Mouse (Mus musculus) ZHBTc4 (cell line): ENCODE data around the gene Gbx2.

Source experiments
- DNase-seq: peaks from one replicate; pipeline ENCODE4 v3.0.0-alpha.2; 2011; ENCODE audit warnings: low read depth, low spot score

Gene Gbx2

DNA sequence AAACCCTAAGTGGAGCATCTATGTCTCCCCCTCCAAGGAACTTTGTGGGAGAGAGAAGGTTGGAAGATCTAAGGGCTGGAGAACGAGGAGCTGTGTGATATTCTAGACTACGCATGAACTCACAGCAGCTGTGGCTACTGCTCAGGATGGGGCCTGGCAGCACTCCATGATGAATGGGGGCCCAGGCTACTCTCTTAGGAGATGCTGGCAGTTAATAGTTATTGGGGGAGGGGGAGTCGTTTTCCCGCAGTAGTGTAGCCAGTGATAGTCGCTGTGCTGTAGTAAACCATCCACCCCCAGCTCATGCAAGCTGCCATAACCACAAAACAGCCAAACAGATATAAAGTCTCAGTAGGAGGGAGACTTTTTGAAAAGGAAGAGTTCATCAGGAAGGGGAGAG is 18.6 kb downstream of the Gbx2 start:
- no peak for DNase-seq

DNA sequence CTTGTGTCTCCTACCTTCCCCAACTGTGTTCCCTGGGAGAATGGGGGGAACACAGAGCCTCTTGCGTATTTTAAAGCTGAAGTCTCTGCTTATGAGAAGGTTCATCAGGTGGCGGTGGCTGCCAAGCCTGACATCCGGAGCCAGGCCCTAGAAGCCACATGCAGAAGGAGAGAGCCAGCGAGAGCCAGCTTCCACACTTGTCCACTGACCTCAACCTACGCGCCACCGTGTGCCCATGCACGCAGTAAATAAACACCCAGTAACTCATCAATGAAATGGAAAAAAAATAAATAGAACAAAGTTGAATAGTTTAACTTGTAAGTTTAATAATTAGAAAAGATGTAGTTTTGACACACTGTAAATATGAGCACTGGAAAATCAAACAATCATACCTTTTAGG is 21.2 kb downstream of the Gbx2 start:
- DNase-seq: no peak

DNA sequence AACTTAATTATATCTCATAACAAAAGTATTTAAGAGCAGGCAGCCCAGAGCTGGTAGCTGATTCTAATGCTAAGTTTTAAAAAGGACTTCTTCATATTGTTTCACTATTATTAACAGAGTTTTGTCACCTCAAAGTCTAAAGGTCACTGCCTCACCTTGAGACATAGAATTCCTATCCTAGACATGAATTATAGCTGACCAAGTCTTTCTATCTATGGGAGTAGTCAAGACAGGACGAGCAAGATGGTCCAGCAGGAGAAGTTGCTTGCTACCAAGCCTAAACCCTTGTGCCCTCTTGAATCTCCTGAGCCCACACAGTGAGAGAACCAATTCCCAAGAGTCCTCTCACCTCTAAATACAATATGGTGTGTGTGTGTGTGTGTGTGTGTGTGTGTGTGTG is 28.3 kb downstream of the Gbx2 start:
- DNase-seq: no peak

DNA sequence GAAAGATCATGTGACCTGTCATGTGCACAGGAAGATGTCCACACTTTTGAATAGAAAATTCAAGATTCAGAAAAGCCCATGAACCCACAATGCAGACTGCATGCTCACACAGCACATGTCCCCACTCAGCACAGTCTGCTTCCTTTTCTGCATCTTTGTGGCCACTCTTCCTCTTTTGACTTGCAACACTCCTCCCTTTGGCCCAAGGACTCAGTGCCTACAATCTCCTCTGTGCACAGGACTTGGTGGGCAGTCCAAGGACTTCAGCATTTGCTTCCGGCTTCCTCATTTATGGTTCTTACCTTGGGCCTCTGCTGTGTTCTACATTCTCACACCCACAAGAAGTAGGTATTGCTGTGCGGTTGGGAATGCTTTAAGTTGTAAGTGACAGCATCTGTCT is 28.7 kb downstream of the Gbx2 start:
- DNase-seq: no peak

DNA sequence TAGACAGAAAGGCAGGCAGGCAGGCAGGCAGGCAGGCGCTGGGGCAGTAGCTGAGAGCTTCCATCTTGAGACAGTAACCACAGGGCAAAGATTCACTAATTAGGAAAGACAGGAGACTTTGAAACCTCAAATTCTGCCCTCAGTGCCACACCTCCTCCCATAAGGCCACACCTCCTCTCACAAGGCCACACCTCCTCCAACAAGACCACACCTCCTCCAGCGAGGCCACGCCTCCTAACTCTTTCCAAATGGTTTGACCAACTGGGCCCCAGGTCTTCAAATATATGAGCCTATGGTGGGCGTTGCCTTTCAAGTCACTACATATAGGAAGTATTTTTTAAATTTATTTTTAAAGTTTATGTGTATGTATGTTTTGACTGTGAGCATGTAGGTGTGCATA is 29.6 kb downstream of the Gbx2 start:
- peak; percentile 78 for DNase-seq

DNA sequence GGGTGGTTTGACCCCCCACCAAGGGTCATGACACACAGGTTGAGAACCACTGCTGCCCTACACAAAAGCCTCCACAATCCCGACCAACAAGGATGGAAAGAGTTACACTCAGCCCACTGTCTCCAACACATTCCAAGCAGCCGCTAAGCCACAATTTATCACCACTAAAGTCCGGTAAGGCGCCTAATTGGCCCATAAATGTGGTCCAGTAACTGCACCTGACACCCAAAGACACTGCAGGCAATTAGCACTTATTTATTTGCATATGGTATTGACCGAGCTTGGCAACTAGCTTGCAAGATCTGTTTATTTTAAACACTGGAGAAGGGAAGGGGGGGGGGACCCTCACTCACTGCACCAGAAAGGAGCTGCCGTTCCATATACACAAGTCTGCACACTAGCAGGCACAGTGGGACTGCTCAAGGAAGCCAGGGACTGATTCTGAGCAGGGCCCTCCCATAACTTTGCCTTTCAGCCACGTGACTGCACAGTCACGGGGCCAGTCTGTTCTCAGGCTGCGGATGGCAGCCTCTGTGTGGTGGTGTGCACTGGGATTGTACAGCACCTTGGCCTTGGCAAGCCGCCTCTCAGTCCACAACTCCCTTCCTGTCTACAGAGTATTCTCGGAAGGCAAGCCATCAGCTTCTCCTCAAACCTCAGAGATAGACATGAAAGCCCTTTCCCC is 31.1 kb downstream of the Gbx2 start:
- DNase-seq: peak; percentile 81

DNA sequence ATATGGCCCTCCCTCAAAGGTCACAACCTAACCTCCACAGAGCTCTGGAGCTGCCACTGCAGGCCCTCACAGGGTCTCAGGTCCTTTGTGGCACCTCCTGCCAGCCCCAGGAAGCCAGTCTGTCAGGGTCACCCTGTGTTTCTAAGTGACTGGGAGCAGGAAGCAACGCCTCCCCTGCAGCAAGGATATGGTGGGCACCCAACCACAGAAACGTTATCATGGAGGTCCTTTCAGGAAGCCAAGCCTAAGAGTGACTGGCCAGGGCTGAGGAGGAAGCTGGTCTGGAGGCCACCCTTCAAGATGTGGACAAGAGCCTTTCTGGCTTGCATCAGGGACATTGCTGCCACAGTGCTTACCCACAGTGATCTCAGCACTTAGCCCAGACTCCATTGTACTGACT is 31.9 kb downstream of the Gbx2 start:
- DNase-seq: no peak

DNA sequence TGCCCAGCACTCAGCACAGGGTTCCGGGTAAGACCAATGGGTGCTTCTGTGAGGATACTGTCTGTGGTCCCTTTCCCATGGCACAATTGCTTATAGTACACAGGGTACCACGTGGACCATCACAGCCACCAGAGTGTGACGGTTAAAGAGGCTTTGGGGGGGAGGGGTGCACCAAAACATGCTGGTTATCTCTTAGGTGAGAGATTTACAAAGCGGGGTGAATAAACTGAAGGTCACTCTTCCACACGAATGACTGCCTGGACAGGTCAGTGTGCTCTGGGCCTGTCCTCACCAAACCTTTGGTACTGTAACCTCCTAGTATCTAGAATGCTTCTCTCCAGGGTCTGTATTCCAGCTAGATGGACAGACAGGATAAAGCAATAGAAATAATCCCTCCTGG is 35.2 kb downstream of the Gbx2 start:
- no peak for DNase-seq

DNA sequence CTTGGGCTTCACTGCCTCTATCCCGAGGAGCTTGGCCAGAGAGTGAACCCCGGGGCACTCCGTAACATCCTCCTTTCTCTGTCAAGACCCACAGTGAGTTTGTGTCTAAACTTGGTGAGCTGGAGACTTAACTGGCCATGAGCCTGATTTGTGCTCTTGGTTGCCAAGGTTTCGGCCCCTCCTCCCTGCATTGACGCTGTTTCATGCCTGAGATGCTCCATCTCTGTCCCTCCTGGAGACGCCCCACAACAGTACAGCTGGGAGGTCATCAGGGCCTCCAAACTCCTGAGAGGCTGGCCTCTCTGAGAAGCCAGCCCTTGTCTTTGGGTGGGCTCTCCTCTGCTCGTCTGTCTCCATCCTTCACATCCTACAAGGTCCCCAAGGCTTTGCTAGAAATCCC is 38.7 kb downstream of the Gbx2 start:
- DNase-seq: no peak

DNA sequence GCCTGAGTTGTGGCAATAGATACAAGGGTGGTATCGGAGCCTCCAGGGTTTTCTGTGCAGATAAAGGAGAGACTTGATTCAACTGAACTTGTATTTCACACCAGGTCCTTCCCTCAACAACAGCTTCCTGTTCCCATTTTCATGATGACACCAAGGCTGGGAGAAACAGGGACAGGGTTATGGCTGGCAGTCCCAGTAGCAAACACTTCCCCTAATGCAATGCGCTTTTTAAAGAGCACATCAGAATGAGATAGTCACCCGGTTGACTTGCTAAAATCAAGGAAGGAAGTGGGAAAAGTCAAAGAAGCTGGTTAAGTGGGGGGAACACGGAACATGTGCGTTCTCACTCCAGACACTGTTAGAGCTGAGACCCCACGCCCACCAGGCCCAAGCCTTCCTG is 39.6 kb downstream of the Gbx2 start:
- DNase-seq: no peak

DNA sequence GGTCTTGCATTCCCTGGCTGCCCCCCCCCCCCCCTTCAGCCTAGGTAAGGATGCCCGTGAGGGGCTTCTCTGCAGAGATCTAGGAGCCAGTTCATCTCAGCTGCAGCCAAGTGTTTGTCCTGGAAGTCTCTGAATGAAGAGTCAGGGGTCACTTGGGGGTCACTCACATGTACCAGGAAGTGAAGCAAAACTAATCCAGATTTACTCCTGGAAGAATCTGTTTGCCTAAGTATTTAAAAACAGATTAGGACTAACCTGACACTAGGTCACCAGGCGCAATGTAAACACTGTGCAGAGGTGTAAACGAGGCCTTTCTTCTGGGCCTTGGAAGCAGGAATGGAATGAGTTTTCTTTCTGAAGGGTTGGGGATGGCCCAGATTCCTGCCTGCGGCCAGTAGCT is 45.3 kb downstream of the Gbx2 start:
- DNase-seq: no peak

DNA sequence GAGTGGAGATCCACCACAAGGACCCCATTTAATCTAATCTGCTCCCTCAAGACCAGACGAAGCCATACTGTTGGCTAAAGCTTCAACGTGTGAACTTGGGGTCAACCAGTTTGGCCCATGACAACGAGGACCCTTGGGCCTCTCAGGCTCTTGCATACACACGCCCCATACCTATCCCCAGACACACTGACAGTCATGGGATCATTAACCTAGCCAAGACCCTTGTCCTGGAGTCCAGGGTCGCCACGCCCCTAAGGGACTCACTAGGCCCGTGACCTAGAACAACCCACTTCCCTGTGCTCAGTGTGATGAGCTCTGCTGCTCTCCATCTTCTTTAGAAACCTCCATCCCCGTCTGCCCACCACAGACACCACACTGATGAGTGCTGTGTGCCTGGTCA is 46.6 kb downstream of the Gbx2 start:
- DNase-seq: no peak

DNA sequence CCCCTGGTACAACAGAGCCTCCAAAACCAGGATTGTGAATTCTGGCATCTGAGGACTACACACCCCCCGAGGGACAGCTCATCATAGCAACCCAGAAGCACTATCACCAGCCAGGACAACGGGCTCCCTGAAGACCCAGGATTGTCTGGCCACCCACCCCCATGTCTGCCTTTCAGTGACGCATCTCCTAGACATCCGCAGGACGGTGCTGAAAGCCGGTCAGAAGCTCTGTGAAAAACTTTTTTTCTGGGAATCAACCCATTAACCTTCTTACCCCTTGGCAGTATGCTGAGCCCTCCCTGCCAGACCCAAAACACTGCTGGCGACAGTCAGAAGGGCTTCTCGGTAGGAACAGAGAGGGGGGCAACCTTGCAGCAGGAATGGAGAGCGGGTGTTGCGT is 50.1 kb downstream of the Gbx2 start:
- no peak for DNase-seq

DNA sequence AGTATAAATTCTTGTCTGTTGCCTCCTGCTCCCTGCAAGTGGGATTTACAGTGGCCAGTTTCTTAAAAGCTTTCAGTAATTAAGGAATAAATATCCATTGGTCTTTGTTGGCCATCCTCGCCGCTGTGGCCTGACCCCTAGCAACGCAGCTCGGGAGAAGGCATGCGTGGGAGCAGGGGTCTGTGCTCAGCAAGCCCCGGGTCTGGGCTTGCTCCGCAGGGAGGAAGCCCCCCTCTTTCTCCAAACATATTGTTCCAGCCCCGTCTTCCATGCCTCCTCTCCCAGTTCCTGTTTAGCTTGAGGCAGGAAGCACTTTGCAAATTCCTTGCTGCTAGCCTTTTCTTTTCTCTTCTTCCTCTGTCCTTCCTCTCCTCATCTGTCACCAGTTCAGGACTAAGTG is 50.8 kb downstream of the Gbx2 start:
- no peak for DNase-seq

DNA sequence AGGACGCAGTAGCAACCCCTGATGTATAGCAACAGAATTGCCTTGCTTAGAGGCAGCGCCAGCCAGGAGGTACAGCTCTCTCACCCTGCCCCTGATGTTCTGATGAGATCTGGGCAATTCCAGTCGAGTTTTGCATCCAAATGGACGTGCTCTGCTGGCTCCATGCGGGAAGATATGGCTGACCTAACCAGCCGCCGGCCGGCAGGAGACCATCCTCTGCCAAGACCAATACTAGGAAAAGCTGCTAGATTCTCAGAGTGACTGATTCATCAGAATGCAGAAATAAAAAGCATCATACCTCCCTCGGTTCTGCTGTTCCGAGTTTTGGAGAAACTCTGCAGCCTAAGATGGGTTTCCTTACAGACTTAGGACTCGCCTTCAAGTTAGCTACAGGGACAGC is 52.5 kb downstream of the Gbx2 start:
- DNase-seq: peak; percentile 58
